Comparison of ENCODE assay signal across 9 mouse cellular contexts in the genomic region with DNA sequence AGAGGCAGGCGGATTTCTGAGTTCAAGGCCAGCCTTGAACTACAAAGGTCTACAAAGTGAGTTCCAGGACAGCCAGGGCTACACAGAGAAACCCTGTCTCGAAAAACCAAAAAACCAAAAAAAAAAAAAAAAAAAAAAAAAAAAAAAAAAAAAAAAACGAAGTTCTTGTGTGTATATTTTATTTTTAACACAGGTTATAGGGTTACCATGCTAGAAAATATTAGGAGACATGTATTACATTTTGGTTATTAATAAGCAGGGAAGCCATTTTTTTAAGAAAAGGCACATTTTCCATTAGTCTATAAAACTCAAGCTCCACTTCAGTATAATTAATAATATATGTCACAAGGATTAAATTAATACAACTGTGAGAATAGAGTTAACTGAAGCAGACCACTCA. TPM values are rescaled to one million over a fixed set of nuclear protein-coding genes. Genes with fewer than 3 reads are reported as not detected.
DNase-seq lines count a peak whose midpoint lies in the region; ATAC-seq and TF ChIP-seq lines count a peak whose summit lies in the region.
"Had no signal": no experiment of that assay in that cellular context is flagged by ENCODE, and none has a peak within 500 bp of the region (broad histone marks: within the 10 kb centered on the region; RNA-seq: fewer than 3 reads in every experiment).

No protein-coding gene starts in this region.

- TF ChIP-seq CTCF in gastrocnemius, adult 2 months (IDR thresholded peaks at IDR 0.05): no peak

- peak overlapping the region; percentile 96; the same call in 1 of the 2 replicates for H3K9ac ChIP-seq in neural tube, embryonic 11.5 days (ENCODE audit: low read length)
- peak overlapping the region; percentile 92; the same call in 1 of the 2 replicates for H3K9ac ChIP-seq in liver, embryonic 13.5 days

- 90% methylated on average over 3 of the region's 3 CpGs for WGBS in neural tube, embryonic 11.5 days
- 55% methylated on average over 3 of the region's 3 CpGs for WGBS in liver, embryonic 13.5 days (ENCODE audit: insufficient replicate concordance)

- H3K9me3 ChIP-seq in neural tube, embryonic 11.5 days (ENCODE audit: control insufficient read depth, low read length): no peaks in the 10 kb centered on the region
- H3K9me3 ChIP-seq in liver, embryonic 13.5 days (replicated peaks): no peaks in the 10 kb centered on the region

- ATAC-seq in neural tube, embryonic 11.5 days (ENCODE audit: insufficient read depth, low FRiP score, low TSS enrichment): no peak
- no peak for ATAC-seq in liver, embryonic 13.5 days (ENCODE audit: low read depth)
- ATAC-seq in megakaryocyte progenitor cell, adult 5-6 weeks (replicated peaks; ENCODE audit: poor library complexity): no peak

- peak overlapping the region; percentile 45 for H3K4me2 ChIP-seq in neural tube, embryonic 11.5 days (ENCODE audit: low read depth)
- peak overlapping the region; percentile 83 for H3K4me2 ChIP-seq in liver, embryonic 13.5 days

- H3K36me3 ChIP-seq in neural tube, embryonic 11.5 days (ENCODE audit: control insufficient read depth, insufficient read depth, low read length): no peaks in the 10 kb centered on the region
- no peaks in the 10 kb centered on the region for H3K36me3 ChIP-seq in liver, embryonic 13.5 days

- no peak for DNase-seq in gastrocnemius, adult 2 months
- no peak for DNase-seq in gastrocnemius, adult 8-10 months (ENCODE audit: low spot score in 2 of 2)
- DNase-seq in neural tube, embryonic 11.5 days (ENCODE audit: low spot score): no peak
- DNase-seq in neural tube, embryonic 10.5 days (ENCODE audit: extremely low spot score, low spot score): no peak
- DNase-seq in liver, embryonic 13.5 days: no peak
- DNase-seq in thymus, postnatal 4 days: no peak
- no peak for DNase-seq in thymus, postnatal 25 days
- DNase-seq: kidney, adult 11 months had no signal

- intact Hi-C loops in gastrocnemius, adult 2 months (cut with DNase I): no loop called here

- H3K27ac ChIP-seq in gastrocnemius, adult 2 months: peak overlapping the region; percentile 99
- H3K27ac ChIP-seq in neural tube, embryonic 11.5 days (ENCODE audit: low read depth, low read length): no peak overlapping the region
- no peak overlapping the region for H3K27ac ChIP-seq in liver, embryonic 13.5 days

- peaks cover 4% of the 10 kb centered on the region for H3K4me1 ChIP-seq in neural tube, embryonic 11.5 days (ENCODE audit: control insufficient read depth, insufficient read depth, low read length)
- H3K4me1 ChIP-seq in liver, embryonic 13.5 days (replicated peaks): peaks cover 36% of the 10 kb centered on the region

- H3K4me3 ChIP-seq in gastrocnemius, adult 2 months: peak overlapping the region; percentile 87
- peak overlapping the region; percentile 89 for H3K4me3 ChIP-seq in neural tube, embryonic 11.5 days (ENCODE audit: low read depth, low read length)
- H3K4me3 ChIP-seq in liver, embryonic 13.5 days (replicated peaks): peak overlapping the region; percentile 94

- no peaks in the 10 kb centered on the region for H3K27me3 ChIP-seq in neural tube, embryonic 11.5 days (ENCODE audit: control insufficient read depth, insufficient read depth, low read length)
- H3K27me3 ChIP-seq in liver, embryonic 13.5 days: no peaks in the 10 kb centered on the region

RNA-seq across cellular contexts. Expression of a gene that starts 2.0 kb away (rescaled TPM):
- 10 to 100 TPM; 14.5 to 16.2 TPM for total RNA-seq in gastrocnemius, adult 2 months (2021)
- total RNA-seq in gastrocnemius, adult 8-10 months (2022): 10 to 100 TPM; 14.4 to 25.3 (median 14.6) TPM
- 75.8 and 86.6 TPM in 2 replicates for polyA plus RNA-seq in neural tube, embryonic 11.5 days (2014; fragmentation: Nextera tagmentation; extraction: Ambion mirVana)
- polyA plus RNA-seq in liver, embryonic 13.5 days (2015; fragmentation: Nextera tagmentation; extraction: Ambion mirVana): 5.6 and 7.2 TPM in 2 replicates
- 32.9 and 42.4 TPM in 2 replicates for total RNA-seq in megakaryocyte progenitor cell, adult 5-6 weeks (2015)
- total RNA-seq in megakaryocyte progenitor cell, adult 5-6 weeks (2017): 28.2 and 32.0 TPM in 2 replicates

RNA-seq across cellular contexts. Expression of a gene that starts 2.6 kb away (rescaled TPM):
- 1 to 10 TPM; 4.0 to 4.9 TPM for total RNA-seq in gastrocnemius, adult 2 months (2021)
- total RNA-seq in gastrocnemius, adult 8-10 months (2022): 1 to 10 TPM; 4.7 to 8.8 (median 6.4) TPM
- polyA plus RNA-seq in neural tube, embryonic 11.5 days (2014; fragmentation: Nextera tagmentation; extraction: Ambion mirVana): 19.2 and 22.8 TPM in 2 replicates
- polyA plus RNA-seq in liver, embryonic 13.5 days (2015; fragmentation: Nextera tagmentation; extraction: Ambion mirVana): 5.7 and 5.8 TPM in 2 replicates
- total RNA-seq in megakaryocyte progenitor cell, adult 5-6 weeks (2015): 9.4 and 12.8 TPM in 2 replicates
- 23.2 and 25.4 TPM in 2 replicates for total RNA-seq in megakaryocyte progenitor cell, adult 5-6 weeks (2017)
